Mouse (Mus musculus) megakaryocyte progenitor cell, adult 5-6 weeks (primary cell): Measurements from ENCODE around the gene Apol6. TPM values are rescaled to one million over a fixed set of nuclear protein-coding genes. Genes with fewer than 3 reads are reported as not detected.

ENCODE experiments used
- ATAC-seq: replicated peaks from 2 replicates; pipeline ENCODE4 v1.8.0; 2016; ENCODE audit warnings: mild to moderate bottlenecking, moderate TSS enrichment, inconsistent platforms; ENCODE audit not compliant: poor library complexity
- total RNA-seq, 2 experiments: library from RNA; stranded (forward) in 1 of 2; stranded (reverse) in 1 of 2; fragments of 157-497, 149-512 nt in 1 of 2; fragments of 200-1000 nt in 1 of 2; gene quantifications; 2 replicates each; pipeline versions ENCODE4 v1.2.3 to v1.2.4; 2015 to 2017

Gene Apol6
- total RNA-seq, 2 experiments from 2014 or later = not detected

GRCm38 (mm10) chr15:77104349-77105158, 60.0 kb downstream of the Apol6 start:
- ATAC-seq = no peak

- ATAC-seq = no peak
These were observed 60.7 kb downstream of the Apol6 start for GRCm38 (mm10) chr15:77105273-77105672.

Other genes starting within 250 kb of the Apol6 start
- gene Zfp251, start 173.3 kb upstream of the Apol6 start, total RNA-seq (2015) = 5.2 and 5.5 TPM in 2 replicates
- 9.0 and 11.3 TPM in 2 replicates for gene Zfp251, start 173.3 kb upstream of the Apol6 start, total RNA-seq (2017)
- gene Zfp7, start 165.5 kb upstream of the Apol6 start, total RNA-seq (2015) = 4.5 and 5.9 TPM in 2 replicates
- gene Zfp7, start 165.5 kb upstream of the Apol6 start, total RNA-seq (2017) = 7.6 and 10.6 TPM in 2 replicates
- gene Gm49527, start 165.4 kb upstream of the Apol6 start, total RNA-seq (2015) = 0.17 TPM in 1 of 2 replicates, not detected in the other
- not detected in 2 replicates for gene Gm49527, start 165.4 kb upstream of the Apol6 start, total RNA-seq (2017)
- gene Zfp647, start 119.3 kb upstream of the Apol6 start, total RNA-seq (2015) = 2.4 and 4.7 TPM in 2 replicates
- 5.3 and 5.7 TPM in 2 replicates for gene Zfp647, start 119.3 kb upstream of the Apol6 start, total RNA-seq (2017)
- 25.3 and 26.4 TPM in 2 replicates for gene 1110038F14Rik, start 96.2 kb upstream of the Apol6 start, total RNA-seq (2015)
- gene 1110038F14Rik, start 96.2 kb upstream of the Apol6 start, total RNA-seq (2017) = 32.4 and 34.2 TPM in 2 replicates
- not detected in 2 replicates for gene Mb, start 5.9 kb downstream of the Apol6 start, total RNA-seq (2015)
- not detected in 2 replicates for gene Mb, start 5.9 kb downstream of the Apol6 start, total RNA-seq (2017)